Mouse (Mus musculus) neural tube, embryonic 15.5 days (tissue): ENCODE data around the gene Sbk2. TPM values are rescaled to one million over a fixed set of nuclear protein-coding genes. Genes with fewer than 3 reads are reported as not detected.

Experiments used
- ATAC-seq: fragments of 200-750 bp; cut with Nextera tagmentation; 2 replicates; pipeline ENCODE4 v1.8.0; 2017; ENCODE audit warnings: mild to moderate bottlenecking, moderate TSS enrichment, moderate library complexity; ENCODE audit not compliant: low FRiP score
- H3K27ac ChIP-seq: fragments of 300-500 bp; sonication (generic); replicated peaks from 2 replicates; pipeline ENCODE4 v1.5.1; 2015; ENCODE audit warnings: mild to moderate bottlenecking, inconsistent platforms
- H3K27me3 ChIP-seq: fragments of 300-500 bp; sonication (generic); replicated peaks from 2 replicates; pipeline ENCODE4 v1.6.1; 2015; ENCODE audit warnings: inconsistent platforms
- H3K36me3 ChIP-seq: fragments of 300-500 bp; sonication (generic); 2 replicates; pipeline ENCODE4 v1.6.1; 2015; ENCODE audit warnings: inconsistent platforms
- H3K4me1 ChIP-seq: fragments of 300-500 bp; sonication (generic); 2 replicates; pipeline ENCODE4 v1.6.1; 2015; ENCODE audit warnings: inconsistent platforms
- H3K4me2 ChIP-seq: fragments of 300-500 bp; sonication (generic); 2 replicates; pipeline ENCODE4 v1.6.1; 2015; ENCODE audit warnings: inconsistent platforms, mild to moderate bottlenecking, moderate library complexity
- H3K4me3 ChIP-seq: fragments of 300-500 bp; sonication (generic); replicated peaks from 2 replicates; pipeline ENCODE4 v1.5.1; 2015; ENCODE audit warnings: mild to moderate bottlenecking, inconsistent platforms
- H3K9ac ChIP-seq: fragments of 300-500 bp; sonication (generic); replicated peaks from 2 replicates; pipeline ENCODE4 v1.6.1; 2015; ENCODE audit warnings: mild to moderate bottlenecking, inconsistent platforms
- H3K9me3 ChIP-seq: fragments of 300-500 bp; sonication (generic); replicated peaks from 2 replicates; pipeline ENCODE4 v1.6.1; 2016; ENCODE audit warnings: inconsistent platforms
- whole genome bisulfite sequencing: fragments of 180-500 bp; shearing (Covaris S2); methylation state at CpG from one replicate; pipeline ENCODE4 v1.1.7; 2015; ENCODE audit warnings: mixed read lengths; 5-methylcytosine and 5-hydroxymethylcytosine counted together
- polyA plus RNA-seq: library from polyadenylated mRNA; unstranded; fragments of >200 nt; fragmentation: Nextera tagmentation; extraction: Ambion mirVana; gene quantifications from 2 replicates; pipeline ENCODE4 v1.2.1, GENCODE M21; 2015

Sbk2 gene
- polyA plus RNA-seq, 1 experiment from 2014 or later = 0.14 TPM

GRCm38 (mm10) chr7:4919971-4920370 lies 44.2 kb downstream of the Sbk2 start:
- 0 out of 2 replicates have a peak overlapping the region, but pooled peaks have one; percentile 33 for H3K27ac ChIP-seq

GRCm38 (mm10) chr7:4919096-4919495 lies 45.1 kb downstream of the Sbk2 start:
- ATAC-seq = no peak
- WGBS = 85% methylated on average over 21 of the region's 21 CpGs
- no peak overlapping the region for H3K4me3 ChIP-seq

More at GRCm38 (mm10) chr7:4919971-4920370, 44.2 kb downstream of the Sbk2 start:
- WGBS = 88% methylated on average over 21 of the region's 21 CpGs
- Histone ChIP-seq H3K4me1 (peaks cover 62% of the 10 kb centered on the region), H3K36me3 (peaks cover 31% of the 10 kb centered on the region), H3K4me2 (no peak overlapping the region), H3K9ac (no peak overlapping the region), H3K27me3 (no peaks in the 10 kb centered on the region), H3K9me3 (no peaks in the 10 kb centered on the region), H3K4me3 (no peak overlapping the region)
- ATAC-seq = no peak

DNA sequence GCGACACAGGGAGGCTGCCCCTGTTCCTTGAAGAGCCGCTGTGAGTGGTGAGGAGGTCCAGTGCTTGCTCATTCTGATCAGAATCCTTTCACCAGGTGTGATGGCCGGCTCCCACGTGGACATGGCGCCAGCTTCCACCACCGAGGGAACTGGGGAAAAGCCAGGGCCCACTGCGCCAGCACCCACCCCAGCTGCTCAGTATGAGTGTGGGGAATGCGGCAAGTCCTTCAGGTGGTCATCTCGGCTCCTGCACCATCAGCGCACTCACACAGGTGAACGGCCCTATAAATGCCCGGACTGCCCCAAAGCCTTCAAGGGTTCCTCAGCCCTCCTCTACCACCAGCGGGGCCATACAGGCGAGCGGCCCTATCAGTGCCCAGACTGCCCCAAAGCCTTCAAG lies 45.5 kb downstream of the Sbk2 start:
- H3K4me1 ChIP-seq = peaks cover 56% of the 10 kb centered on the region
- no peak for ATAC-seq
- no peak overlapping the region for H3K4me3 ChIP-seq
- no peaks in the 10 kb centered on the region for H3K9me3 ChIP-seq
- H3K36me3 ChIP-seq = peaks cover 31% of the 10 kb centered on the region
- no peak overlapping the region for H3K27ac ChIP-seq
- WGBS = 93% methylated on average over 15 of the region's 15 CpGs
- no peak overlapping the region for H3K4me2 ChIP-seq
- no peak overlapping the region for H3K9ac ChIP-seq
- H3K27me3 ChIP-seq = no peaks in the 10 kb centered on the region

More at GRCm38 (mm10) chr7:4919096-4919495, 45.1 kb downstream of the Sbk2 start:
- H3K27ac ChIP-seq = no peak overlapping the region
- H3K9ac ChIP-seq = no peak overlapping the region
- H3K9me3 ChIP-seq = no peaks in the 10 kb centered on the region
- peaks cover 59% of the 10 kb centered on the region for H3K4me1 ChIP-seq
- no peaks in the 10 kb centered on the region for H3K27me3 ChIP-seq
- H3K4me2 ChIP-seq = no peak overlapping the region
- peaks cover 31% of the 10 kb centered on the region for H3K36me3 ChIP-seq

DNA sequence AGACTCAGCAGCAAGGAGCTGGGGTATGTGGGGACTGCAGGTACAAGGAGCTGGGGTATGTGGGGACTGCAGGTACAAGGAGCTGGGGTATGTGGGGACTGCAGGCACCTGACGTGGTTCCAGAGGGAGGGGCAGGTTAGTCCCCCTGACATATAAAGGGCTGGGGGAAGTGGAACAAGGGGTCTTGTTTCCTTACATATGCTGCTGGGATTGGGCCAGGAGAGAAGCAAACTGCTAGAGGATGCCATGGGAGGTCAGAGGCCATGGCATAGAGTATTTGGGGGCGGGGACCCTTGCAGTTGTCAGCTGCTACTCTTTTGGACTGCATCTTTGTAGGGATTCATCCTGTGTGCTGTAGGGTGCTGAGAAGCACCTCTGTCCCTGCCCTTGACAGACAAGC lies 46.7 kb downstream of the Sbk2 start:
- Histone ChIP-seq H3K27me3 (no peaks in the 10 kb centered on the region), H3K27ac (peak overlapping the region; percentile 99; the same call in 1 of the 2 replicates), H3K9me3 (no peaks in the 10 kb centered on the region), H3K36me3 (peaks cover 31% of the 10 kb centered on the region), H3K9ac (0 out of 2 replicates have a peak overlapping the region, but pooled peaks have one; percentile 14), H3K4me1 (peaks cover 44% of the 10 kb centered on the region), H3K4me3 (no peak overlapping the region), H3K4me2 (no peak overlapping the region)
- 85% methylated on average over 2 of the region's 2 CpGs for WGBS
- ATAC-seq = no peak

DNA sequence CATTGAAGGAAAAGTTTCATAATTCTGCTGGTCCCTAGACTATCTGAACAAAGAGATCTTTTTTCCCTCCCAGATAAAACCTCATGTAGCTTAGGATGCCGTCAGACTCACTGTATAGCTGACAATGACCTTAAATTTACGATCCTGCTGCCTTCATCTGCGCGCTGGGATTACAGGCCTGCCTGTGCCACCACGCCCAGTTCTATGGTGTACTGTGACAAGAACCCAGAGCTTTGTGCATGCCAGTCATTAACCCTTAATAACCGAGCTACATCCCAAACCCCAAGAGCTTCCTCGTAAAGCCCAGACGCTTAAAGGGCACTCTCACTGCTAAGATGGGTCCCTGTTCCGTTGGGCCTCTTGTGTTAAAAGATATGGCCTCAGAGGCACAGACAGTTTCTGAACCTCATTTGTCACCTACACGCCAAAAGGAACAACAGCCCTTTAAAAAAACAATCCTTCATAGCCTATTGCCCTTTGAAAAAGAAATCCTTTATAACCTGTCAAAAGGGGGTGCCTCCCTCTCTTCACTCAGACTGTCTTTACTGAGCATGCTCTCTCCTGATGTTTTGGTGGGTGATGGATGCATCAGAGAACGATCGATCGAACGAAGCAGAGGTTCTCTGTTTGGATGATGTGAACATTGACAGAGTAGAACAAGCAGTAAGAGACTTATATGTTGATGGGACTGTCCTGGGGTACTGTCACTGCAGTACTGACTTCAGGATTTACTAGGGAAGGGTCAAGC lies 48.4 kb downstream of the Sbk2 start:
- Histone ChIP-seq H3K4me2 (peak overlapping the region; percentile 78), H3K9ac (peak overlapping the region; percentile 85), H3K36me3 (peaks cover 28% of the 10 kb centered on the region), H3K4me1 (peaks cover 28% of the 10 kb centered on the region), H3K4me3 (peak overlapping the region; percentile 72), H3K27ac (peak overlapping the region; percentile 99), H3K9me3 (no peaks in the 10 kb centered on the region), H3K27me3 (no peaks in the 10 kb centered on the region)
- 7% methylated on average over 14 of the region's 14 CpGs for WGBS
- peak; percentile 70 for ATAC-seq

DNA sequence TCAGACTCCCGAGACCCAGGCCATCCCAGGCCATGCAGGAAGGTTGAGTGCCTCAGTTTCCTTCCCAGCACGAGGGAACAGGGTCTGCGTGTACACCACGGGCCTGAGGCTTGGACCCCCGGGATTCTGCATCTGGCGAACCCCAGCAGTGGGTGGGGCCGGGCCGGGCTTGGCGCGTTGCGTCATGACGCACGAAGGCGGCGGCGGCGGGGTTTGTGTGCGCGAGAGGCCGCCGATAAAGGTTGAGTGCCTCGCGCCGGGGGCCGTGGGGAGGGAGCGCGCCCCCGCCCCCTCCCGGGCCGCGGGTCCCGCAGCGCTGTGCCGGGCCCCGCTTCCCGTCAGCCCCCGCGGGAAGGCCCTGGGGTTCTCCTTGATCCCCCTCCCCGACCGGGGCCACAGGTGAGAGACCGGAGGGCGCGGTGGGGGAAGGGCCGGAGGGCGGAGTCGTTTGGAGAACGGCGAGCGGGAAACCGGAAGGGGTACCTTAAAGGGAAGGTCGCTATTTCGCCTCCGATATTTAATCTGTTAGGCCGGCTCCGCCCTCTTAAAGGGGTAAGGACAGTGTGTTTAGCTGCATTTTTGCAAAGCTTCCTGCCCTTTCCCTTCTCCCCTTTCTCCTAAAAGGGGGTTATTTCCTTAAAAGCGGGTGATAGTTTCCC lies 49.1 kb downstream of the Sbk2 start, which contains the start of gene Zfp628:
Gene Zfp628 (plus strand): TSS at position 211 of the 659 bp plus-strand sequence.
- peaks cover 27% of the 10 kb centered on the region for H3K4me1 ChIP-seq
- H3K36me3 ChIP-seq = peaks cover 21% of the 10 kb centered on the region
- peak within 1 kb of the TSS; percentile 85 for H3K9ac ChIP-seq
- 1% methylated on average over 50 of the region's 56 CpGs for WGBS
- H3K9me3 ChIP-seq = no peaks in the 10 kb centered on the region
- peak within 1 kb of the TSS; percentile 78 for H3K4me2 ChIP-seq
- peak within 1 kb of the TSS; percentile 99 for H3K27ac ChIP-seq
- H3K4me3 ChIP-seq = peak within 1 kb of the TSS; percentile 72
- H3K27me3 ChIP-seq = no peaks in the 10 kb centered on the region
- peak; percentile 91 for ATAC-seq

DNA sequence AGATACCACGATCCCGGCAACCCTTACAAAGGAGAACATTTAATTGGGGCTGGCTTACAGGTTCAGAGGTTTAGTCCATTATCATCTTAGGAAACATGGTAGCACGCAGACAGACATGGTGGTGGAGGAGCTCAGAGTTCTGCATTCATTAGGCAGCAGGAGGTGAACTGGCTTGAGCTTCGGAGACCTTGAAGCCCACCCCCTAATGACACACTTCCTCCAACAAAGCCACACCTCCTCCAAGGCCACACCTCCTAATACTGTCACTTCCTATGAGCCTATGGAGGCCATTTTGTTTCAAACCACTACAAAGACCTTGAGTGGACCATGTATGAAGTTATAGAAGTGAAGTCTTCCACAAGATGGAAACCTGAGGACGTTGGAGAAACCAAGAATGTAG lies 52.0 kb downstream of the Sbk2 start:
- Histone ChIP-seq H3K4me2 (peak overlapping the region; percentile 7; the same call in 1 of the 2 replicates), H3K4me1 (peaks cover 22% of the 10 kb centered on the region), H3K4me3 (no peak overlapping the region; the same call in 1 of the 2 replicates), H3K27ac (0 out of 2 replicates have a peak overlapping the region, but pooled peaks have one; percentile 2), H3K27me3 (no peaks in the 10 kb centered on the region), H3K36me3 (no peaks in the 10 kb centered on the region), H3K9ac (no peak overlapping the region), H3K9me3 (no peaks in the 10 kb centered on the region)
- no peak for ATAC-seq
- 61% methylated on average over 5 of the region's 5 CpGs for WGBS

DNA sequence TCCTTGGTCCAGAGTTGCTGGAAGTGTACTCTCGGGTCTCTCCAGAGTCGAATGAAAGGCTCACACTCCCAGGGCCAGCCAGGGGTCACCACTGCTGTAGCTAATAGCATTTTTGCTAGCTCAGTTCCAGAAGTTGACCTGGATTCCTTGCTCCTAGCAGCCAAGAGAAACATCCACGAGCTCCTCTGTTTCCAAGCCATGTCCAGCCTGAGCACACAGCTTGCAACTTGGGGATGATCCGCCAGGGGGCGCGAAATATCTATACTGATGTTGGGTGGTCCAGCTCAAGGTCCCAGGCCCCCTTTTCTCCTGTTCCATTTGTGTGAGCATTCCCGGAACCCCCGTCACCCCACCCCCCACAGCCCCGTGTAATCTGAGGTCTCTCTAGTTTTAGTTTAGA lies 52.6 kb downstream of the Sbk2 start:
- WGBS = 46% methylated on average over 9 of the region's 9 CpGs
- H3K9ac ChIP-seq = no peak overlapping the region
- no peaks in the 10 kb centered on the region for H3K36me3 ChIP-seq
- H3K4me3 ChIP-seq = no peak overlapping the region
- 0 out of 2 replicates have a peak overlapping the region, but pooled peaks have one; percentile 2 for H3K27ac ChIP-seq
- H3K27me3 ChIP-seq = no peaks in the 10 kb centered on the region
- no peak for ATAC-seq
- peaks cover 15% of the 10 kb centered on the region for H3K4me1 ChIP-seq
- no peaks in the 10 kb centered on the region for H3K9me3 ChIP-seq
- peak overlapping the region; percentile 7; the same call in 1 of the 2 replicates for H3K4me2 ChIP-seq

- Histone ChIP-seq H3K9me3 (no peaks in the 10 kb centered on the region), H3K4me1 (no peaks in the 10 kb centered on the region), H3K27ac (no peak within 1 kb of the TSS), H3K27me3 (no peaks in the 10 kb centered on the region), H3K36me3 (no peaks in the 10 kb centered on the region), H3K4me2 (no peak within 1 kb of the TSS), H3K4me3 (no peak within 1 kb of the TSS), H3K9ac (no peak within 1 kb of the TSS)
- 29% methylated on average over 10 of the region's 10 CpGs for WGBS
- no peak for ATAC-seq
Measured at GRCm38 (mm10) chr7:4906466-4906950, 57.7 kb downstream of the Sbk2 start, which contains the start of gene Gm36210. Gene Gm36210, minus strand, starts transcription at chr7:4906516.

- no peak overlapping the region for H3K4me3 ChIP-seq
- no peak overlapping the region for H3K9ac ChIP-seq
- peaks cover 20% of the 10 kb centered on the region for H3K4me1 ChIP-seq
- no peak overlapping the region for H3K27ac ChIP-seq
- ATAC-seq = no peak
- no peaks in the 10 kb centered on the region for H3K36me3 ChIP-seq
- no peaks in the 10 kb centered on the region for H3K9me3 ChIP-seq
- H3K27me3 ChIP-seq = no peaks in the 10 kb centered on the region
- WGBS = 80% methylated on average over 9 of the region's 9 CpGs
- H3K4me2 ChIP-seq = no peak overlapping the region
Measured at GRCm38 (mm10) chr7:4902404-4902803, 61.8 kb downstream of the Sbk2 start.

- H3K27me3 ChIP-seq = no peaks in the 10 kb centered on the region
- no peak for ATAC-seq
- WGBS = 51% methylated on average over 8 of the region's 8 CpGs
- peaks cover 20% of the 10 kb centered on the region for H3K4me1 ChIP-seq
- H3K36me3 ChIP-seq = no peaks in the 10 kb centered on the region
- no peak overlapping the region for H3K4me3 ChIP-seq
- H3K27ac ChIP-seq = no peak overlapping the region
- H3K9ac ChIP-seq = no peak overlapping the region
- H3K4me2 ChIP-seq = no peak overlapping the region; the same call in 1 of the 2 replicates
- no peaks in the 10 kb centered on the region for H3K9me3 ChIP-seq
Measured at GRCm38 (mm10) chr7:4901171-4901570, 63.0 kb downstream of the Sbk2 start.
